Mouse (Mus musculus) heart, embryonic 14.5 days (tissue): ENCODE data around the gene Coro7. TPM values are rescaled to one million over a fixed set of nuclear protein-coding genes. Genes with fewer than 3 reads are reported as not detected.

Experiments
- ATAC-seq: fragments of 200-750 bp; cut with Nextera tagmentation; 2 replicates; pipeline ENCODE4 v1.8.0; 2017; ENCODE audit warnings: low read depth, moderate TSS enrichment; ENCODE audit not compliant: insufficient number of reproducible peaks, insufficient read depth, low FRiP score
- H3K27ac ChIP-seq, 2 experiments: fragments of 200-500 bp in 1 of 2; fragments of 300-500 bp in 1 of 2; sonication (generic) in 1 of 2; replicated peaks in 1 of 2; 2 replicates each; pipeline ENCODE4 v1.5.1; 2012 to 2014; ENCODE audit warnings: low read depth in 2 of 2, low read length in 2 of 2, control low read depth in 1 of 2, mild to moderate bottlenecking in 1 of 2, mixed read lengths in 1 of 2; ENCODE audit not compliant: control insufficient read depth in 1 of 2, insufficient read depth in 1 of 2
- H3K27me3 ChIP-seq: fragments of 300-500 bp; sonication (generic); 2 replicates; pipeline ENCODE4 v1.6.1; 2014; ENCODE audit warnings: mild to moderate bottlenecking, low read length, control low read depth; ENCODE audit not compliant: control insufficient read depth, insufficient read depth
- H3K36me3 ChIP-seq: fragments of 300-500 bp; sonication (generic); 2 replicates; pipeline ENCODE4 v1.6.1; 2014; ENCODE audit warnings: mild to moderate bottlenecking, control low read depth, low read length, mixed read lengths; ENCODE audit not compliant: control insufficient read depth, insufficient read depth
- H3K4me1 ChIP-seq, 2 experiments: fragments of 200-500 bp in 1 of 2; fragments of 300-500 bp in 1 of 2; sonication (generic) in 1 of 2; 2 replicates each; pipeline ENCODE4 v1.6.1; 2012 to 2014; ENCODE audit warnings: low read length in 2 of 2, control low read depth in 1 of 2, mixed read lengths in 1 of 2; ENCODE audit not compliant: control insufficient read depth in 2 of 2, insufficient read depth in 2 of 2
- H3K4me2 ChIP-seq: fragments of 300-500 bp; sonication (generic); 2 replicates; pipeline ENCODE4 v1.6.1; 2014; ENCODE audit warnings: mild to moderate bottlenecking, low read length
- H3K4me3 ChIP-seq, 2 experiments: fragments of 200-500 bp in 1 of 2; fragments of 300-500 bp in 1 of 2; sonication (generic) in 1 of 2; 2 replicates each; pipeline ENCODE4 v1.5.1; 2012 to 2014; ENCODE audit warnings: low read length in 2 of 2, mild to moderate bottlenecking in 2 of 2, control low read depth in 1 of 2, low read depth in 1 of 2, moderate library complexity in 1 of 2; ENCODE audit not compliant: control insufficient read depth in 1 of 2, insufficient read depth in 1 of 2
- H3K9ac ChIP-seq: fragments of 300-500 bp; sonication (generic); 2 replicates; pipeline ENCODE4 v1.6.1; 2014; ENCODE audit warnings: mild to moderate bottlenecking, low read length
- H3K9me3 ChIP-seq: fragments of 300-500 bp; sonication (generic); 2 replicates; pipeline ENCODE4 v1.6.1; 2016; ENCODE audit warnings: low read length, control low read depth; ENCODE audit not compliant: control insufficient read depth
- WGBS: fragments of 180-500 bp; shearing (Covaris S2); extraction: QIAGEN DNeasy Blood & Tissue Kit; methylation state at CpG from one replicate; pipeline ENCODE4 v1.1.7; 2014; 5-methylcytosine and 5-hydroxymethylcytosine counted together
- polyA plus RNA-seq: library from polyadenylated mRNA; unstranded; fragments of >200 nt; fragmentation: Nextera tagmentation; extraction: Ambion mirVana; gene quantifications from 2 replicates; pipeline ENCODE4 v1.2.1, GENCODE M21; 2014

Gene Coro7
- polyA plus RNA-seq, 1 experiment from 2014 or later: 11.9 TPM

- peaks cover 24% of the 10 kb centered on the region for H3K36me3 ChIP-seq
- ATAC-seq: no peak
- H3K4me1 ChIP-seq: peaks cover 33 to 44% of the 10 kb centered on the region in 2 experiments
- peak overlapping the region; percentile 58 to 89 for H3K27ac ChIP-seq
- no peaks in the 10 kb centered on the region for H3K27me3 ChIP-seq
- H3K9ac ChIP-seq: peak overlapping the region; percentile 63; the same call in 1 of the 2 replicates
- WGBS: 27% methylated on average over 2 of the region's 2 CpGs
- no peaks in the 10 kb centered on the region for H3K9me3 ChIP-seq
- H3K4me2 ChIP-seq: peak overlapping the region; percentile 7
- H3K4me3 ChIP-seq: no peak overlapping the region
Observed at GRCm38 (mm10) chr16:4659326-4659725, 20.3 kb downstream of the Coro7 start.

GRCm38 (mm10) chr16:4658781-4659245 is 20.8 kb downstream of the Coro7 start:
- Histone ChIP-seq H3K4me1 (peaks cover 35 to 49% of the 10 kb centered on the region in 2 experiments), H3K9ac (peak overlapping the region; percentile 63; the same call in 1 of the 2 replicates), H3K36me3 (peaks cover 24% of the 10 kb centered on the region), H3K9me3 (no peaks in the 10 kb centered on the region), H3K27me3 (no peaks in the 10 kb centered on the region), H3K27ac (peak overlapping the region; percentile 58 to 89; a peak in 3 of 4 replicates), H3K4me2 (peak overlapping the region; percentile 7), H3K4me3 (no peak overlapping the region)
- peak; percentile 58 for ATAC-seq
- 21% methylated on average over 11 of the region's 11 CpGs for WGBS

- Histone ChIP-seq H3K9me3 (no peaks in the 10 kb centered on the region), H3K4me2 (no peak overlapping the region; the same call in 1 of the 2 replicates), H3K4me3 (no peak overlapping the region), H3K9ac (peak overlapping the region; percentile 60), H3K4me1 (peaks cover 50 to 68% of the 10 kb centered on the region in 2 experiments), H3K27ac (peak overlapping the region; percentile 76 to 89), H3K36me3 (peaks cover 30% of the 10 kb centered on the region), H3K27me3 (no peaks in the 10 kb centered on the region)
- WGBS: 45% methylated on average over 9 of the region's 9 CpGs
- ATAC-seq: no peak
Observed at GRCm38 (mm10) chr16:4656571-4657081, 23.0 kb downstream of the Coro7 start.

GRCm38 (mm10) chr16:4655764-4656570 is 23.6 kb downstream of the Coro7 start:
- no peaks in the 10 kb centered on the region for H3K27me3 ChIP-seq
- H3K36me3 ChIP-seq: peaks cover 30% of the 10 kb centered on the region
- H3K4me3 ChIP-seq: no peak overlapping the region
- peak overlapping the region; percentile 60 for H3K9ac ChIP-seq
- no peak for ATAC-seq
- H3K4me2 ChIP-seq: peak overlapping the region; percentile 40
- peaks cover 50 to 71% of the 10 kb centered on the region in 2 experiments for H3K4me1 ChIP-seq
- 13% methylated on average over 11 of the region's 11 CpGs for WGBS
- peak overlapping the region; percentile 76 to 89 for H3K27ac ChIP-seq
- no peaks in the 10 kb centered on the region for H3K9me3 ChIP-seq

GRCm38 (mm10) chr16:4655251-4655734 is 24.3 kb downstream of the Coro7 start:
- H3K27ac ChIP-seq: peak overlapping the region; percentile 76 to 89
- WGBS: 36% methylated on average over 4 of the region's 4 CpGs
- ATAC-seq: no peak
- peaks cover 50 to 71% of the 10 kb centered on the region in 2 experiments for H3K4me1 ChIP-seq
- no peak overlapping the region for H3K4me3 ChIP-seq
- no peak overlapping the region for H3K4me2 ChIP-seq
- H3K9ac ChIP-seq: peak overlapping the region; percentile 60
- no peaks in the 10 kb centered on the region for H3K27me3 ChIP-seq
- no peaks in the 10 kb centered on the region for H3K9me3 ChIP-seq
- H3K36me3 ChIP-seq: peaks cover 31% of the 10 kb centered on the region

GRCm38 (mm10) chr16:4654706-4655105 is 24.9 kb downstream of the Coro7 start:
- H3K27me3 ChIP-seq: no peaks in the 10 kb centered on the region
- 73% methylated on average over 10 of the region's 10 CpGs for WGBS
- peaks cover 50 to 71% of the 10 kb centered on the region in 2 experiments for H3K4me1 ChIP-seq
- H3K36me3 ChIP-seq: peaks cover 33% of the 10 kb centered on the region
- peak overlapping the region in 1 of 2 experiments; percentile 89; a peak in 2 of 4 replicates for H3K27ac ChIP-seq
- H3K9ac ChIP-seq: 0 out of 2 replicates have a peak overlapping the region, but pooled peaks have one; percentile 4
- H3K9me3 ChIP-seq: no peaks in the 10 kb centered on the region
- no peak overlapping the region for H3K4me2 ChIP-seq
- no peak for ATAC-seq
- H3K4me3 ChIP-seq: no peak overlapping the region

GRCm38 (mm10) chr16:4652707-4653416 is 26.7 kb downstream of the Coro7 start:
- H3K27me3 ChIP-seq: no peaks in the 10 kb centered on the region
- no peak overlapping the region for H3K4me2 ChIP-seq
- peaks cover 51% of the 10 kb centered on the region for H3K36me3 ChIP-seq
- no peaks in the 10 kb centered on the region for H3K9me3 ChIP-seq
- 0 out of 2 replicates have a peak overlapping the region, but pooled peaks have one; percentile 3 for H3K9ac ChIP-seq
- H3K27ac ChIP-seq: peak overlapping the region; percentile 22 to 24; a peak in 2 of 4 replicates
- no peak for ATAC-seq
- H3K4me3 ChIP-seq: no peak overlapping the region
- WGBS: 54% methylated on average over 4 of the region's 4 CpGs
- peaks cover 46 to 66% of the 10 kb centered on the region in 2 experiments for H3K4me1 ChIP-seq
